Mouse (Mus musculus): ENCODE data around the gene Gm14137. TPM values are rescaled to one million over a fixed set of nuclear protein-coding genes. Genes with fewer than 3 reads are reported as not detected.

Gm14137 gene
- polyA plus RNA-seq, 1 experiment from 2014 or later, result 0.93 TPM

- WGBS, result 38% methylated on average over 2 of the region's 2 CpGs
- Histone ChIP-seq H3K4me3 (no peak overlapping the region), H3K27me3 (ENCODE audit: poor library complexity, severe bottlenecking) (peaks cover 22% of the 10 kb centered on the region), H3K4me1 (peaks cover 18% of the 10 kb centered on the region), H3K9me3 (no peaks in the 10 kb centered on the region), H3K36me3 (replicated peaks) (no peaks in the 10 kb centered on the region), H3K27ac (peak overlapping the region; percentile 48; the same call in 1 of the 2 replicates)
- DNase-seq (ENCODE audit: extremely low spot score, low spot score), result no peak
These were observed 13.1 kb upstream of the Gm14137 start for GRCm38 (mm10) chr2:119161247-119161646.

DNA sequence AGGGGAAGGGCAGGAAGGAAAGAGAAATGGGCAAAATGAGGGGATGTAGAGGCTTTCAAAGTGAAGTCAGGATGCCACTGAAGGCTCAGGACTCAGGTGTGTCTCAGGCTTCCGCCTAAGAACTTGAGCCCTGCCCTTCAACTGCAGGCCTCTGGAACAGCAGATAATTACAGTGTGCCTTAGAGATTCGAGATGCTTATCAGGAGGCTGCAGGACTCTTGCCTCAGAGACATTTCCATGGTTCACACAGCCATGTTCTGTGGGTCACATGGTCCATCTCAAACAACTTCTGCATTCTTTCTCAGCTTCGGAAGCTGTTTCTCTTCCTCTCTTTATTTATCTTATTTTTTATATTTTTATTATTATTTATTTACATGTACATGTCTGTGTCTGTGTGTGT is 11.2 kb upstream of the Gm14137 start:
- peaks cover 41% of the 10 kb centered on the region for H3K27me3 ChIP-seq (ENCODE audit: poor library complexity, severe bottlenecking)
- peaks cover 26% of the 10 kb centered on the region for H3K4me1 ChIP-seq
- H3K9me3 ChIP-seq, result no peaks in the 10 kb centered on the region
- 73% methylated on average over 3 of the region's 3 CpGs for WGBS
- no peak overlapping the region for H3K27ac ChIP-seq
- DNase-seq (ENCODE audit: extremely low spot score, low spot score), result no peak
- no peak overlapping the region for H3K4me3 ChIP-seq
- H3K36me3 ChIP-seq (replicated peaks), result no peaks in the 10 kb centered on the region

- DNase-seq (ENCODE audit: extremely low spot score, low spot score), result no peak
- Histone ChIP-seq H3K27me3 (ENCODE audit: poor library complexity, severe bottlenecking) (peaks cover 49% of the 10 kb centered on the region), H3K27ac (no peak overlapping the region), H3K36me3 (replicated peaks) (no peaks in the 10 kb centered on the region), H3K9me3 (no peaks in the 10 kb centered on the region), H3K4me3 (no peak overlapping the region), H3K4me1 (peaks cover 27% of the 10 kb centered on the region)
- 90% methylated on average over 4 of the region's 4 CpGs for WGBS
These were observed 10.3 kb upstream of the Gm14137 start for GRCm38 (mm10) chr2:119163999-119164398.

DNA sequence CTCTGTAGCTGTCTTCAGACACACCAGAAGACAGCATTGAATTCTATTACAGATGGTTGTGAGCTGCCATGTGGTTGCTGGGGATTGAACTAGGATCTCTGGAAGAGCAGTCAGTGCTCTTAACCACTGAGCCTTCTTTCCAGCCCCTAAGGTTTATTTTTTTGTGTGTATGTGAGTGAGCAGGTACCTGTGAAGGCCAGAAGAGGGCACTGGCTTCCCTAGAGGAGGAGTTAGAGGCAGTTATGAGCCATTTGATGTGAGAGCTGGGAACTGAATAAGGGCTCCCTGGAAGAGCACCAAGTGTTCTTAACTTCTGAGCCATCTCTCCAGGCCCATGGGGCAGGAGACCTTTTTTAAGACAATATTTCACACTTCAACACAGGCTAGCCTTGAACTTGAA is 8.9 kb upstream of the Gm14137 start:
- DNase-seq (ENCODE audit: extremely low spot score, low spot score), result no peak
- H3K4me3 ChIP-seq, result no peak overlapping the region
- H3K9me3 ChIP-seq, result no peaks in the 10 kb centered on the region
- H3K27me3 ChIP-seq (ENCODE audit: poor library complexity, severe bottlenecking), result peaks cover 57% of the 10 kb centered on the region
- H3K27ac ChIP-seq, result no peak overlapping the region
- peaks cover 27% of the 10 kb centered on the region for H3K4me1 ChIP-seq
- no peaks in the 10 kb centered on the region for H3K36me3 ChIP-seq (replicated peaks)

GRCm38 (mm10) chr2:119166901-119167865 is 7.1 kb upstream of the Gm14137 start, which contains the start of gene Gchfr:
Gene Gchfr (plus strand): TSS chr2:119167773.
- DNase-seq (ENCODE audit: extremely low spot score, low spot score), result peak; percentile 72
- Histone ChIP-seq H3K27me3 (ENCODE audit: poor library complexity, severe bottlenecking) (peaks cover 57% of the 10 kb centered on the region), H3K4me3 (peak within 1 kb of the TSS; percentile 70), H3K4me1 (peaks cover 26% of the 10 kb centered on the region), H3K27ac (0 out of 2 replicates have a peak within 1 kb of the TSS, but pooled peaks have one; percentile 3), H3K9me3 (no peaks in the 10 kb centered on the region), H3K36me3 (replicated peaks) (peaks cover 3% of the 10 kb centered on the region)
- WGBS, result under 1% methylated on average over 60 of the region's 60 CpGs

- 2% methylated on average over 26 of the region's 26 CpGs for WGBS
- H3K4me1 ChIP-seq, result peaks cover 32% of the 10 kb centered on the region
- DNase-seq (ENCODE audit: extremely low spot score, low spot score), result no peak
- H3K36me3 ChIP-seq (replicated peaks), result peaks cover 6% of the 10 kb centered on the region
- peak overlapping the region; percentile 70 for H3K4me3 ChIP-seq
- no peaks in the 10 kb centered on the region for H3K9me3 ChIP-seq
- peaks cover 57% of the 10 kb centered on the region for H3K27me3 ChIP-seq (ENCODE audit: poor library complexity, severe bottlenecking)
- H3K27ac ChIP-seq, result 0 out of 2 replicates have a peak overlapping the region, but pooled peaks have one; percentile 3
These were observed 6.4 kb upstream of the Gm14137 start for GRCm38 (mm10) chr2:119167866-119168256.

DNA sequence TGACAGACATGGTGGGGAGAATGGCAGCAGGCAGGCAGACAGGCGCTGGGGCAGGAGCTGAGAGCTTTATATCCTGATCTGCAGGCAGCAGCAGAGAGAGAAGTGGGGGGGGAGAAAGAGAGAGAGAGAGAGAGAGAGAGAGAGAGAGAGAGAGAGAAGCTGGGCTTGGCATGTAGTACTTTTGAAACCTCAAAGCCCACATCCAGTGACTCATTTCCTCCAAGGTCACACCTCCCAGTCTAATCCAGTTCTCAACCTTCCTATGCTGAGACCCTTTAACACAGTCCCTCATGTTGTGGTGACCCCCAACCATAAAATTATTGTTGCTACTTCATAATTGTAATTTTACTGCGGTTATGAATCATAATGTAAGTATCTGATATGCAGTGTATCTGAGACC is 4.0 kb upstream of the Gm14137 start:
- 75% methylated on average over 2 of the region's 2 CpGs for WGBS
- DNase-seq (ENCODE audit: extremely low spot score, low spot score), result no peak
- no peak overlapping the region for H3K4me3 ChIP-seq
- no peak overlapping the region for H3K27ac ChIP-seq
- peaks cover 45% of the 10 kb centered on the region for H3K27me3 ChIP-seq (ENCODE audit: poor library complexity, severe bottlenecking)
- H3K36me3 ChIP-seq (replicated peaks), result peaks cover 11% of the 10 kb centered on the region
- H3K9me3 ChIP-seq, result no peaks in the 10 kb centered on the region
- H3K4me1 ChIP-seq, result peaks cover 56% of the 10 kb centered on the region

DNA sequence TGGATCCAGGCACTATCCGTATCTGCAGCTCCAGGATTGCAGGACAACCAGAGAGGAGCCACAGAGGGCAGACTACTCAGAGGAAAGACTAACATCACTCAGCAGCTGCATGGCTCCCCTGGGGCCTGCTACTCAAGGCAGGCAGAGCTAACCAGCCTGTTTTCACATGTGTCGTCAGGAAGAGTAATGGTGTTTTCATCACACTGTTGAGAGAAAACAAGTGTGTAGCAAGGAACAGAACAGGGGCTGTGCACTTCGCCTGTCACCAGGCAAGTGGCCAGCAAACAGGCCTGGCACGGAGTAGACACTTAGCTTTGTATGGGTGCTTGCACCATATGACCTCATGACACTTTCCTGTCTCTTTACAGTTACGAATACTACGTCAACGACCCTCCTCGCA is 2.7 kb upstream of the Gm14137 start:
- no peak for DNase-seq (ENCODE audit: extremely low spot score, low spot score)
- peaks cover 54% of the 10 kb centered on the region for H3K4me1 ChIP-seq
- peaks cover 14% of the 10 kb centered on the region for H3K36me3 ChIP-seq (replicated peaks)
- peaks cover 32% of the 10 kb centered on the region for H3K27me3 ChIP-seq (ENCODE audit: poor library complexity, severe bottlenecking)
- no peak overlapping the region for H3K27ac ChIP-seq
- H3K4me3 ChIP-seq, result no peak overlapping the region
- WGBS, result 85% methylated on average over 8 of the region's 8 CpGs
- H3K9me3 ChIP-seq, result no peaks in the 10 kb centered on the region

DNA sequence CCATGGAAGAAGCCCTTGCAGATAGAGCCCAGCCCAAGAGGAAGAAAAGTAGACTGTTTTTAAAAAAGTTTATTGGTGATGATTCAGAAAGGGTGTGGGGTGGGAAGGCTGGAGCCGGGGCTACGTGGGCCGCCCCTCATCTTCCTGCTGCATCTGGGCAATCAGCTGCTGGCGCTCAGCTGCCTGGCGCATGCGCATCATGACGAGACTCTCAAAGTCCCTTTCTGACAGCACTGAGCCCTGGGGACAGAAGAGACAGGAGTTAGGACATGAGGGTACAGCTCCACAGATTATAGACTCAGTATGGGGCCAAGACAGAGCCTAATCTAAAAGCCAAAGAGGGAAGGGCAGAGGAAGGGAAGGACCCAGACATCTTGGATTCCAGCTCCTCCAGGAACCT is 1.9 kb upstream of the Gm14137 start:
- H3K27me3 ChIP-seq (ENCODE audit: poor library complexity, severe bottlenecking), result peaks cover 23% of the 10 kb centered on the region
- WGBS, result 89% methylated on average over 7 of the region's 7 CpGs
- no peak overlapping the region for H3K4me3 ChIP-seq
- DNase-seq (ENCODE audit: extremely low spot score, low spot score), result no peak
- H3K4me1 ChIP-seq, result peaks cover 45% of the 10 kb centered on the region
- H3K27ac ChIP-seq, result peak overlapping the region; percentile 57; the same call in 1 of the 2 replicates
- H3K36me3 ChIP-seq (replicated peaks), result peaks cover 18% of the 10 kb centered on the region
- H3K9me3 ChIP-seq, result no peaks in the 10 kb centered on the region

DNA sequence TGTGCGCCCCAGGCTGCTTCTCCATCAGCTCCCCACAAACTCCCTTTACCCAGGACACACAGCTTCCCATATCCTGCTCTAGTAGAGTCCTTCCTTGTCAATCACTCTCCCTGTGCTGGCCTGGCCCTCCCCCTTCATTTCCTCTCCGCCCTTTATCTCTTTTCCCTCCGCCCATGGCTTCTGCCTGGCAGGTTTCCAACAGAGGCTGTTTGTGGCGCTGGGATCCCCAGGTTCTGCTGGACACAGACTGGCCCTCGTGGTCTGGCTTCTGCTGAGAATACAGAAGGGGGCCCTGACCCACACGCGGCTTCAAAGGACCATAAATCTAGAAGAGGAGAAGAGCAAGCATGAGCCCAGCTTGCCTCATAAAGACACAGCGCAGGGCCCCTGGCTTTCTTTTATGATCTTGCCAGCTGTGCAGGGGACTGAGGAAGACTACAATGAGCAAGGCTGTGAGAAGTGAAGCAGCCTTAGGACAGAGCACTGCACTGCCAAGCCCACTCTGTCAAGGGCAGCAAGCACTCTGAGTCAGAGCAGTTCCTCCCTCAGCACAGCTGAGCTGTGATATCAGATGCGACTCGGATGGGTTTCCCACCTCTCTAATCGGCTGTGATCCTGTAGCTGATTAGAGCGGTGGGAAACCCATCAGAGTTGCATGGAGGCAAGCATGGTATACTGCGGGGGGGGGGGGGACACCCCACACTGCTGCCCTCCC is 1.3 kb upstream of the Gm14137 start:
- Histone ChIP-seq H3K9me3 (no peaks in the 10 kb centered on the region), H3K27me3 (ENCODE audit: poor library complexity, severe bottlenecking) (peaks cover 17% of the 10 kb centered on the region), H3K4me1 (peaks cover 40% of the 10 kb centered on the region), H3K27ac (peak overlapping the region; percentile 57; the same call in 1 of the 2 replicates), H3K4me3 (no peak overlapping the region), H3K36me3 (replicated peaks) (peaks cover 21% of the 10 kb centered on the region)
- 36% methylated on average over 13 of the region's 13 CpGs for WGBS
- DNase-seq (ENCODE audit: extremely low spot score, low spot score), result no peak

DNA sequence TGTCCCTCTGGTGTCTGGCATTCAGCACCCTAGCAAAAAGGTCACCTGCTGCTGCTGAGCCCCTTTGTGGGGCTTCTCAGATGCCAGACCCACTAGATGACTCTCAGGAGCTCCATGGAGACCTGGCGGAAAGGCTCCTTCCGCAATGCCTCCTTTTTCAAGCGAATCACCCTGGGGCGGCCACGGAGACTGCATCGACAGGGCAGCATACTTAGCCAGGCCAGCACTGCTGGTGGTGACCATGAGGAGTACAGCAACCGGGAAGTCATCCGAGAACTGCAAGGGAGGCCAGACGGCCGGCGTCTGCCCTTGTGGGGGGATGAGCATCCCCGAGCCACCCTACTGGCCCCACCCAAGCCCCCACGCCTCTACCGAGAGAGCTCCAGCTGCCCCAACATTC is 557 bp downstream of the Gm14137 start:
- DNase-seq (ENCODE audit: extremely low spot score, low spot score), result no peak
- 66% methylated on average over 14 of the region's 14 CpGs for WGBS
- peaks cover 38% of the 10 kb centered on the region for H3K36me3 ChIP-seq (replicated peaks)

DNA sequence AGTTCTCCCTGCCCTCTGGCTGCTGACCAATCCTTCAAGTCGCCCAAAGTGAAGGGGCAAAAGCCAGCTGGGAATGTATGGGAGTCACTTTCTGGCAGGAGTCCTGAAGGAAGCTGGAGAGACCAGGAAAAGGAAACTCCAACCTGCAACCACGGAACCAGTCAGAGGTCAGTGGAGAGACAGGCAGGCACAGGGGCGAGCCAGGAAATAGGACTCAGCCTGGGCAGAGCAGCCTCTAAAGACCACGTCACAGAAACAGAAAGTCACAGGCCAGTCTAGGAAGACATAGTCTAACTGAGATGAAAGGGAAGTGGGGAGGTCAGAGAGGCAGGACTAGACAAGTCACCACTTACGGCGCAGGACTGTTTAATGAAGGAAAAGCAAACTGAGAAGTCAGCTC is 1.3 kb downstream of the Gm14137 start:
- Histone ChIP-seq H3K4me3 (no peak overlapping the region), H3K36me3 (replicated peaks) (peaks cover 46% of the 10 kb centered on the region), H3K27ac (no peak overlapping the region), H3K4me1 (peaks cover 37% of the 10 kb centered on the region), H3K9me3 (no peaks in the 10 kb centered on the region), H3K27me3 (ENCODE audit: poor library complexity, severe bottlenecking) (no peaks in the 10 kb centered on the region)
- no peak for DNase-seq (ENCODE audit: extremely low spot score, low spot score)
- 71% methylated on average over 6 of the region's 6 CpGs for WGBS

More for the DNA sequence above, 557 bp downstream of the Gm14137 start:
- Histone ChIP-seq H3K27me3 (ENCODE audit: poor library complexity, severe bottlenecking) (no peaks in the 10 kb centered on the region), H3K9me3 (no peaks in the 10 kb centered on the region), H3K4me3 (no peak overlapping the region), H3K4me1 (peaks cover 37% of the 10 kb centered on the region), H3K27ac (peak overlapping the region; percentile 58)

DNA sequence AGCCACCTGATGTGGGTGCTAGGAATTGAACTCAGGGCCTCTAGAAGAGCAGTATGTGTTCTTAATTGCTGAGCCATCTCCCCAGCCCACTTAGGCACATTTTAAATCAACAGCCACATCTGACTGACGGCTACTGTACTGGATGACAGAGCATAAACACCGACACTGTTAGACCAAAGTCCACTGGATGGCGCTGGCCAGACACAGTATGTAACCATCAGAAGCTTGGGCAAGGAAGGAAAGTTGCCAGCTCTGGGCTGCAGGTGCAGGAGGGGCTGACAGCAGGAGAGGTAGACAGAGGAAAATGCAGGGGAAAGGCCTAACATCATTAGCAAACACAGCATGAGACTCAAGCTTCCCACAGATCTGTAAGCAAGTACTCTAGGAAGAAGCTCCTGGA is 2.5 kb downstream of the Gm14137 start:
- peaks cover 51% of the 10 kb centered on the region for H3K36me3 ChIP-seq (replicated peaks)
- WGBS, result 51% methylated on average over 3 of the region's 3 CpGs

More for the DNA sequence above, 2.5 kb downstream of the Gm14137 start:
- no peaks in the 10 kb centered on the region for H3K27me3 ChIP-seq (ENCODE audit: poor library complexity, severe bottlenecking)
- H3K27ac ChIP-seq, result no peak overlapping the region
- no peak overlapping the region for H3K4me3 ChIP-seq
- no peaks in the 10 kb centered on the region for H3K9me3 ChIP-seq
- DNase-seq (ENCODE audit: extremely low spot score, low spot score), result no peak
- H3K4me1 ChIP-seq, result peaks cover 35% of the 10 kb centered on the region

All from forebrain, embryonic 10.5 days (tissue).